Mouse (Mus musculus) bone marrow, adult 2 months (tissue): ENCODE data around the gene Snx18.

Experiments used
- CTCF ChIP-seq: fragments of 200-500 bp; IDR thresholded peaks from 2 replicates; pipeline ENCODE4 v1.5.1; 2011; ENCODE audit warnings: low read length, control low read depth; ENCODE audit not compliant: control insufficient read depth, insufficient read depth
- POLR2A ChIP-seq: fragments of 200-500 bp; IDR thresholded peaks from 2 replicates; pipeline ENCODE4 v1.6.1; 2011; ENCODE audit warnings: low read depth, mild to moderate bottlenecking, control low read depth, low read length, borderline replicate concordance; ENCODE audit not compliant: control insufficient read depth

GRCm38 (mm10) chr13:113606131-113606530 is 12.2 kb downstream of the Snx18 start:
- TF ChIP-seq CTCF (no peak), POLR2A (no peak)
